Mouse (Mus musculus): ENCODE measurements around the gene Tpt1. TPM values are rescaled to one million over a fixed set of nuclear protein-coding genes. Genes with fewer than 3 reads are reported as not detected.
"Not testable (repeated sequence)": the region's sequence is repeated elsewhere in the genome, so short reads cannot be mapped to it uniquely, and the experiment has no call there.

Tpt1 gene
- polyA plus RNA-seq, 1 experiment from 2014 or later: 740 TPM

GRCm38 (mm10) chr14:75828221-75828620 lies 16.7 kb upstream of the Tpt1 start:
- H3K4me1 ChIP-seq (replicated peaks; ENCODE audit: control insufficient read depth, insufficient read depth, low read length): peaks cover 10% of the 10 kb centered on the region
- no peak overlapping the region for H3K9ac ChIP-seq (replicated peaks; ENCODE audit: low read depth, low read length)
- H3K36me3 ChIP-seq (ENCODE audit: control insufficient read depth, insufficient read depth): no peaks in the 10 kb centered on the region
- no peak for ATAC-seq
- WGBS: 45% methylated on average over 11 of the region's 11 CpGs
- no peak overlapping the region for H3K27ac ChIP-seq (ENCODE audit: low read length)
- no peaks in the 10 kb centered on the region for H3K9me3 ChIP-seq (ENCODE audit: control insufficient read depth, low read length)
- H3K27me3 ChIP-seq (replicated peaks; ENCODE audit: control insufficient read depth, insufficient read depth, low read length): peaks cover 4% of the 10 kb centered on the region; the same call in 1 of the 2 replicates
- no peak overlapping the region for H3K4me2 ChIP-seq (ENCODE audit: low read length)
- no peak overlapping the region for H3K4me3 ChIP-seq (replicated peaks; ENCODE audit: low read length)

GRCm38 (mm10) chr14:75828866-75829806 lies 15.8 kb upstream of the Tpt1 start:
- Histone ChIP-seq H3K36me3 (ENCODE audit: control insufficient read depth, insufficient read depth) (no peaks in the 10 kb centered on the region), H3K27ac (ENCODE audit: low read length) (no peak overlapping the region), H3K4me2 (ENCODE audit: low read length) (peak overlapping the region; percentile 60), H3K4me3 (replicated peaks; ENCODE audit: low read length) (peak overlapping the region; percentile 31), H3K27me3 (replicated peaks; ENCODE audit: control insufficient read depth, insufficient read depth, low read length) (peaks cover 4% of the 10 kb centered on the region; the same call in 1 of the 2 replicates), H3K9ac (replicated peaks; ENCODE audit: low read depth, low read length) (peak overlapping the region; percentile 25), H3K4me1 (replicated peaks; ENCODE audit: control insufficient read depth, insufficient read depth, low read length) (peaks cover 19% of the 10 kb centered on the region), H3K9me3 (ENCODE audit: control insufficient read depth, low read length) (no peaks in the 10 kb centered on the region)
- peak; percentile 65 for ATAC-seq
- 6% methylated on average over 32 of the region's 32 CpGs for WGBS

- H3K27me3 ChIP-seq (replicated peaks; ENCODE audit: control insufficient read depth, insufficient read depth, low read length); ATAC-seq; H3K36me3 ChIP-seq (ENCODE audit: control insufficient read depth, insufficient read depth); H3K9me3 ChIP-seq (ENCODE audit: control insufficient read depth, low read length); H3K4me3 ChIP-seq (replicated peaks; ENCODE audit: low read length); H3K27ac ChIP-seq (ENCODE audit: low read length): not testable (repeated sequence)
- Histone ChIP-seq H3K4me2 (ENCODE audit: low read length) (0 out of 2 replicates have a peak overlapping the region, but pooled peaks have one; percentile 14), H3K9ac (replicated peaks; ENCODE audit: low read depth, low read length) (0 out of 2 replicates have a peak overlapping the region, but pooled peaks have one; percentile 24), H3K4me1 (replicated peaks; ENCODE audit: control insufficient read depth, insufficient read depth, low read length) (peaks cover 24% of the 10 kb centered on the region)
- 45% methylated on average over 14 of the region's 14 CpGs for WGBS
Measured at GRCm38 (mm10) chr14:75829817-75830216, 15.1 kb upstream of the Tpt1 start.

- WGBS: 100% methylated on average over 2 of the region's 2 CpGs
- no peaks in the 10 kb centered on the region for H3K9me3 ChIP-seq (ENCODE audit: control insufficient read depth, low read length)
- peaks cover 29% of the 10 kb centered on the region for H3K4me1 ChIP-seq (replicated peaks; ENCODE audit: control insufficient read depth, insufficient read depth, low read length)
- no peak overlapping the region for H3K4me3 ChIP-seq (replicated peaks; ENCODE audit: low read length)
- peaks cover 4% of the 10 kb centered on the region; the same call in 1 of the 2 replicates for H3K27me3 ChIP-seq (replicated peaks; ENCODE audit: control insufficient read depth, insufficient read depth, low read length)
- H3K36me3 ChIP-seq (ENCODE audit: control insufficient read depth, insufficient read depth): no peaks in the 10 kb centered on the region
- no peak for ATAC-seq
- H3K4me2 ChIP-seq (ENCODE audit: low read length): no peak overlapping the region
- H3K27ac ChIP-seq (ENCODE audit: low read length): no peak overlapping the region
- no peak overlapping the region for H3K9ac ChIP-seq (replicated peaks; ENCODE audit: low read depth, low read length)
Measured at GRCm38 (mm10) chr14:75832031-75832430, 12.9 kb upstream of the Tpt1 start.

GRCm38 (mm10) chr14:75832982-75833381 lies 11.9 kb upstream of the Tpt1 start:
- Histone ChIP-seq H3K9me3 (ENCODE audit: control insufficient read depth, low read length) (no peaks in the 10 kb centered on the region), H3K27me3 (replicated peaks; ENCODE audit: control insufficient read depth, insufficient read depth, low read length) (peaks cover under 1% of the 10 kb centered on the region; the same call in 1 of the 2 replicates), H3K4me2 (ENCODE audit: low read length) (no peak overlapping the region; the same call in 1 of the 2 replicates), H3K4me1 (replicated peaks; ENCODE audit: control insufficient read depth, insufficient read depth, low read length) (peaks cover 29% of the 10 kb centered on the region), H3K36me3 (ENCODE audit: control insufficient read depth, insufficient read depth) (no peaks in the 10 kb centered on the region), H3K4me3 (replicated peaks; ENCODE audit: low read length) (no peak overlapping the region), H3K9ac (replicated peaks; ENCODE audit: low read depth, low read length) (no peak overlapping the region), H3K27ac (ENCODE audit: low read length) (no peak overlapping the region)
- 12% methylated on average over 4 of the region's 4 CpGs for WGBS
- ATAC-seq: no peak

- Histone ChIP-seq H3K27me3 (replicated peaks; ENCODE audit: control insufficient read depth, insufficient read depth, low read length) (no peaks in the 10 kb centered on the region), H3K27ac (ENCODE audit: low read length) (peak overlapping the region; percentile 46; the same call in 1 of the 2 replicates), H3K4me3 (replicated peaks; ENCODE audit: low read length) (peak overlapping the region; percentile 42), H3K9me3 (ENCODE audit: control insufficient read depth, low read length) (no peaks in the 10 kb centered on the region), H3K4me1 (replicated peaks; ENCODE audit: control insufficient read depth, insufficient read depth, low read length) (peaks cover 28% of the 10 kb centered on the region), H3K36me3 (ENCODE audit: control insufficient read depth, insufficient read depth) (no peaks in the 10 kb centered on the region), H3K9ac (replicated peaks; ENCODE audit: low read depth, low read length) (0 out of 2 replicates have a peak overlapping the region, but pooled peaks have one; percentile 14), H3K4me2 (ENCODE audit: low read length) (peak overlapping the region; percentile 79)
- ATAC-seq: peak; percentile 32
- 8% methylated on average over 12 of the region's 12 CpGs for WGBS
Measured at GRCm38 (mm10) chr14:75833546-75834250, 11.2 kb upstream of the Tpt1 start.

GRCm38 (mm10) chr14:75834251-75834738 lies 10.6 kb upstream of the Tpt1 start:
- WGBS: 2% methylated on average over 10 of the region's 10 CpGs
- Histone ChIP-seq H3K9ac (replicated peaks; ENCODE audit: low read depth, low read length) (peak overlapping the region; percentile 43), H3K4me1 (replicated peaks; ENCODE audit: control insufficient read depth, insufficient read depth, low read length) (peaks cover 22% of the 10 kb centered on the region), H3K36me3 (ENCODE audit: control insufficient read depth, insufficient read depth) (no peaks in the 10 kb centered on the region), H3K4me2 (ENCODE audit: low read length) (peak overlapping the region; percentile 79), H3K4me3 (replicated peaks; ENCODE audit: low read length) (peak overlapping the region; percentile 42), H3K27me3 (replicated peaks; ENCODE audit: control insufficient read depth, insufficient read depth, low read length) (no peaks in the 10 kb centered on the region), H3K9me3 (ENCODE audit: control insufficient read depth, low read length) (no peaks in the 10 kb centered on the region), H3K27ac (ENCODE audit: low read length) (peak overlapping the region; percentile 46; the same call in 1 of the 2 replicates)
- peak; percentile 63 for ATAC-seq

- Histone ChIP-seq H3K27me3 (replicated peaks; ENCODE audit: control insufficient read depth, insufficient read depth, low read length) (no peaks in the 10 kb centered on the region), H3K4me3 (replicated peaks; ENCODE audit: low read length) (peak overlapping the region; percentile 42), H3K27ac (ENCODE audit: low read length) (peak overlapping the region; percentile 20; the same call in 1 of the 2 replicates), H3K4me2 (ENCODE audit: low read length) (peak overlapping the region; percentile 79), H3K9me3 (ENCODE audit: control insufficient read depth, low read length) (no peaks in the 10 kb centered on the region), H3K36me3 (ENCODE audit: control insufficient read depth, insufficient read depth) (no peaks in the 10 kb centered on the region), H3K4me1 (replicated peaks; ENCODE audit: control insufficient read depth, insufficient read depth, low read length) (peaks cover 20% of the 10 kb centered on the region), H3K9ac (replicated peaks; ENCODE audit: low read depth, low read length) (peak overlapping the region; percentile 43)
- WGBS: under 1% methylated on average over 16 of the region's 16 CpGs
- peak; percentile 16 for ATAC-seq
Measured at GRCm38 (mm10) chr14:75834739-75835381, 10.0 kb upstream of the Tpt1 start.
